Mouse (Mus musculus): ENCODE measurements at regions not wholly inside any gene's neighbourhood (a gene's known extent, or its start where the extent isn't known, plus 50 kb on each side); places are given as distances from the start of the nearest gene placed in this dataset.

GRCm38 (mm10) chr1:177336436-177336835 is 78.4 kb upstream of the Akt3 start:
- DNase-seq (ENCODE audit: low spot score in 2 of 2) = no peak

- no peak for DNase-seq (ENCODE audit: low spot score in 2 of 2)
Measured at GRCm38 (mm10) chr1:177335961-177336360, 78.0 kb upstream of the Akt3 start.

DNA sequence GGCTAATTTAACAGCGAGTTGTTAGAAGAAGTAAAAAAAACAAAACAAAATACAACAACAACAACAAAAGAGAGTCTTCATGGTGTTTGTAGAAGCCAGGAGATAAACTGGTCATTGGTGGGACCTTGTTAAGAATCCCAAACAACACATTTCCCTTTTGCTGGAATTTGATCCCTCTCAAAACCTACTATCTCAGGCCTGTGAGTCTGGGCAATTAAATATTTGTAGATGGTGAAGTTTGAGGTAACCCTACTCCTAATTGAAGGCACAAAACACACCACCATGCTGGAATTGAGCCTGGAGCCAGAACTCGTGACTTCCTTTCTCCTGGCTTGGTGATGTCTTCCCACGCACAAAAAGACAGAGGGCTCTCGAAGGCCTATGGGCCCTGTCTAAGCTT is 65.4 kb upstream of the Akt3 start:
- no peak for DNase-seq (ENCODE audit: low spot score in 2 of 2)

DNA sequence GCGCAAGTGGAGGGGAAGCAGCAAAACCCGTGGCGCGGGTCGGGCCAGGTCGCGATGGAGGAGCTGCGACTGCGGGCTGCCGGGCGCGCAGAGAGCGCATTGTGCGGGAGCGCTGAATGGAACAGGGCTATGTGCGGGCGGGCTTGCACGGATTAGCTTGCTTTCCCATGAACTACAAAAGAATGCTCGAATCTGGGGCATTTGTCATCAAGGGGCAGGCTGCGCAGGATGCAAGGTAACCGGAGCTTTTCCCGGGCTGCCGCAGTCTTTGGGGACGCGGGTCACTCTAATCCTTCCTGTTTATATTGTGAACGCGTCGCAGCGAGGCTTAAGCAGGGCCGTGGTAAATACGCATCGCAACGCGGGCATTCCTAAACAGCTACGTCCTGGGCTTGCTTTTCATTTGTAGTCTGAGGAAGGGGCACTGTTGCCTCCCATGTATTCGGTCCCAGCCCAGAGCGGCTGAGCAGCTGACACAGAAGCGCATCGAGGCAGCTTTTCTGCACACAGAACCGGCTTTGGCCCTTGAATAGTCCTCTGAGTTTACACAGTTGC is 64.8 kb upstream of the Akt3 start:
- DNase-seq (ENCODE audit: low spot score in 2 of 2) = peak in 1 of 2 experiments; percentile 34

DNA sequence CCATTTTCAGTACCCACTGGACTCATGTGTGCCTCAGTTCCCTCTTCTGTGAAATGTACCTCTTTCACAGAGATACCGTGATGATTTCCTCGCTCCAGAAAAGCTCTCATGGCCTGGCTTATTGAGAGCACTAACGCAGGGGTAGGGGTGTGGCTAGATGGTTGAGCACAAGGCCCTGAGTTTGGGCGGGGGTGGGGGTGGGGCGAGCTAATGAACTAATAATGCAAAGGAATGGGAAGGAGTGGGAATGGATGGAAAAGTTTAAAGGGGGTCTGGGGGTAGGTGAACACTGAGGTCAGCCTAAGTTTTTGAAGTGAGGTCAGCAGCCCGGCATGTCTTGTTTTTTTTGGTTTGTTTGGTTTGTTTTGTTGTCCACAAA is 64.3 kb upstream of the Akt3 start:
- DNase-seq (ENCODE audit: low spot score in 2 of 2) = no peak

GRCm38 (mm10) chr1:177321655-177322306 is 63.8 kb upstream of the Akt3 start:
- DNase-seq (ENCODE audit: low spot score in 2 of 2) = no peak

DNA sequence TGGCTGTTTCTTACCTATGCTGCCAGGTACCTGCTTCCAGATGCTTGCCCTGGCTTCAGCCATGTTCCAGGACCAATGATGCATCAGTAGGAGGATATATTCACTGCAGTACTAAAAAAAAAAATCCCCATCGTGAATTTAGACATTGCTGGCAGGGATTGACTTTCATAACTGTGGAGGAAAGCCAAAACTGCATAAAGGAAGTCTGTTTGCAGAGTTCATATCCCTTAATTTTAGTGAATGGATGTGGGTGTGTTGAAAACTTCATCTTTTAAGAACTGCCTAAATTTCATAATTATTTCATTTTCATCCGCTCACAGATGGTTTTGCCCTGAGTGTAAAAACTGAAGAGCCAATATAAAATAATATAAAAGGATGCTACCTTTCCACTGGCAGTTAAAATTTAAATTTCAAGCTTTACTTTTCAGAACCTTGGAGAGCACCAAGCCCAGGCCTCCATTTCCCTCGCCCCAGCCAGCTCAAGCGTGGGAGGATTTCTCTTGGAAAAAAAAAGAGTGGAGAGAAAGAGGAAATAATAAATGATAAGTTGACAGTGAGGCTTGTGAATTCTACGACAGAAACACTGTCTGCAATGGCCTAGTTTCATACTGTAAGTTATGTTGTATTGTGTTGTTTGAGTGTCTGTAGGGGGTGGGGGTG is 50.3 kb upstream of the Akt3 start:
- no peak for DNase-seq (ENCODE audit: low spot score in 2 of 2)
